ENCODE assay signal across 15 mouse cellular contexts in the genomic region with DNA sequence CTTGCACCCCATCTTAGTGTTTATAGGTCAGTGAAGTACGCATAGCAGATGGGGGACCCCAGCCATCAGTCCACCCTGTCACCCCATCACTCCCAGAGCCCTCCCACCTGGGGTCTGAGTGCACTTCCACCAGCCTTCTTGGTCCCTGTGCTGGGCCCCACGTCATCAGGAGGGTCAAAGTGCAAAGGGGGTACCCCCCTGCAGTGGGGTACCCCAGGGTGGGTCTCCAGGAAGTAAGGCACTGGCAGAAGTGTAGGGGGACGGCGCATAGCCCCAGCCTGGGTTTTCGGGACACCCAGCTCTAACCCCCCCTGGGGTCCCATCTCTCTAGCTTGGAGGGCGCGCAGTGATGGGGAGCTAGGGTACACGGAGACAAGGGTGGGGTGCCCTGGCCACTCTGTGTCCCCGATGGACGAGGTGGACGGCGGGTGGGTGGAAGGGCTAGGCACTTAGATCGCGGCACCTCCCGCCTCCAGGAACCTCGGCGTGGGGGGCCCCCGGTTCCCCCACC. TPM values are rescaled to one million over a fixed set of nuclear protein-coding genes. Genes with fewer than 3 reads are reported as not detected.
DNase-seq lines count a peak whose midpoint lies in the region; ATAC-seq and TF ChIP-seq lines count a peak whose summit lies in the region.
"Had no signal": no experiment of that assay in that cellular context is flagged by ENCODE, and none has a peak within 500 bp of the region (broad histone marks: within the 10 kb centered on the region; RNA-seq: fewer than 3 reads in every experiment).

No protein-coding gene starts in this region.

- peaks cover 37% of the 10 kb centered on the region for H3K36me3 ChIP-seq in forebrain, embryonic 13.5 days (ENCODE audit: poor library complexity, severe bottlenecking)
- peaks cover 15% of the 10 kb centered on the region for H3K36me3 ChIP-seq in forebrain, embryonic 12.5 days (replicated peaks)
- H3K36me3 ChIP-seq in hindbrain, embryonic 12.5 days = peaks cover 23% of the 10 kb centered on the region
- peaks cover 26% of the 10 kb centered on the region for H3K36me3 ChIP-seq in midbrain, embryonic 14.5 days (ENCODE audit: control insufficient read depth, insufficient read depth, low read length)
- peaks cover 33% of the 10 kb centered on the region for H3K36me3 ChIP-seq in lung, postnatal 0 days (ENCODE audit: insufficient read depth, low read length)

- H3K9me3 ChIP-seq in forebrain, embryonic 13.5 days (replicated peaks) = no peaks in the 10 kb centered on the region
- no peaks in the 10 kb centered on the region for H3K9me3 ChIP-seq in forebrain, embryonic 12.5 days
- no peaks in the 10 kb centered on the region for H3K9me3 ChIP-seq in hindbrain, embryonic 12.5 days (replicated peaks)
- H3K9me3 ChIP-seq in midbrain, embryonic 14.5 days (ENCODE audit: control insufficient read depth, low read length) = no peaks in the 10 kb centered on the region
- no peaks in the 10 kb centered on the region for H3K9me3 ChIP-seq in lung, postnatal 0 days (ENCODE audit: low read length)
- H3K9me3 ChIP-seq: heart, embryonic 13.5 days had no signal

- peaks cover 44% of the 10 kb centered on the region for H3K4me1 ChIP-seq in forebrain, embryonic 13.5 days
- peaks cover 56% of the 10 kb centered on the region for H3K4me1 ChIP-seq in forebrain, embryonic 12.5 days
- H3K4me1 ChIP-seq in bone marrow macrophage, adult 2 months (ENCODE audit: control insufficient read depth, insufficient read depth, low read length) = peaks cover 26% of the 10 kb centered on the region
- peaks cover 69% of the 10 kb centered on the region for H3K4me1 ChIP-seq in hindbrain, embryonic 12.5 days
- peaks cover 27% of the 10 kb centered on the region for H3K4me1 ChIP-seq in midbrain, embryonic 14.5 days (ENCODE audit: control insufficient read depth, insufficient read depth, low read length)
- H3K4me1 ChIP-seq in lung, postnatal 0 days (ENCODE audit: insufficient read depth, low read depth, low read length) = peaks cover 15% of the 10 kb centered on the region

- no peak for TF ChIP-seq EP300 in lung, postnatal 0 days (IDR thresholded peaks at IDR 0.05)

- H3K9ac ChIP-seq in forebrain, embryonic 13.5 days = peak overlapping the region; percentile 19; the same call in 1 of the 2 replicates
- H3K9ac ChIP-seq in forebrain, embryonic 12.5 days = no peak overlapping the region
- H3K9ac ChIP-seq in hindbrain, embryonic 12.5 days = peak overlapping the region; percentile 18; the same call in 1 of the 2 replicates
- H3K9ac ChIP-seq in midbrain, embryonic 14.5 days (replicated peaks; ENCODE audit: low read length) = no peak overlapping the region; the same call in 1 of the 2 replicates
- no peak overlapping the region for H3K9ac ChIP-seq in lung, postnatal 0 days (replicated peaks; ENCODE audit: low read depth)

- ATAC-seq in forebrain, embryonic 13.5 days = no peak
- ATAC-seq in forebrain, embryonic 12.5 days (ENCODE audit: low FRiP score) = no peak
- ATAC-seq in hindbrain, embryonic 12.5 days (ENCODE audit: low FRiP score) = no peak
- ATAC-seq in midbrain, embryonic 14.5 days (ENCODE audit: low FRiP score, low TSS enrichment) = no peak
- no peak for ATAC-seq in lung, postnatal 0 days
- ATAC-seq: inflammation-experienced regulatory T-cells, adult 6 months had no signal

- 84% methylated on average over 18 of the region's 18 CpGs for WGBS in forebrain, embryonic 13.5 days
- 80% methylated on average over 18 of the region's 18 CpGs for WGBS in forebrain, embryonic 12.5 days
- WGBS in hindbrain, embryonic 12.5 days = 69% methylated on average over 18 of the region's 18 CpGs
- WGBS in midbrain, embryonic 14.5 days = 83% methylated on average over 18 of the region's 18 CpGs
- 85% methylated on average over 16 of the region's 18 CpGs for WGBS in lung, postnatal 0 days

- H3K4me2 ChIP-seq in forebrain, embryonic 13.5 days = peak overlapping the region; percentile 35
- H3K4me2 ChIP-seq in forebrain, embryonic 12.5 days = no peak overlapping the region
- peak overlapping the region; percentile 26 for H3K4me2 ChIP-seq in hindbrain, embryonic 12.5 days (replicated peaks)
- H3K4me2 ChIP-seq in midbrain, embryonic 14.5 days (ENCODE audit: low read length) = peak overlapping the region; percentile 27
- H3K4me2 ChIP-seq in lung, postnatal 0 days (replicated peaks; ENCODE audit: low read depth, low read length) = no peak overlapping the region
- H3K4me2 ChIP-seq: heart, embryonic 13.5 days had no signal

- H3K27me3 ChIP-seq in forebrain, embryonic 13.5 days = peaks cover 9% of the 10 kb centered on the region
- peaks cover 32% of the 10 kb centered on the region for H3K27me3 ChIP-seq in forebrain, embryonic 12.5 days
- H3K27me3 ChIP-seq in hindbrain, embryonic 12.5 days = peaks cover 13% of the 10 kb centered on the region
- H3K27me3 ChIP-seq in midbrain, embryonic 14.5 days (ENCODE audit: control insufficient read depth, insufficient read depth, low read length) = no peaks in the 10 kb centered on the region
- no peaks in the 10 kb centered on the region for H3K27me3 ChIP-seq in lung, postnatal 0 days (replicated peaks; ENCODE audit: insufficient read depth, low read length)

- H3K4me3 ChIP-seq in forebrain, embryonic 13.5 days = no peak overlapping the region
- no peak overlapping the region for H3K4me3 ChIP-seq in forebrain, embryonic 12.5 days (replicated peaks)
- H3K4me3 ChIP-seq in bone marrow macrophage, adult 2 months (ENCODE audit: insufficient read depth, low read length) = peak overlapping the region; percentile 32
- no peak overlapping the region for H3K4me3 ChIP-seq in hindbrain, embryonic 12.5 days
- H3K4me3 ChIP-seq in midbrain, embryonic 14.5 days (replicated peaks; ENCODE audit: low read depth, low read length) = no peak overlapping the region
- no peak overlapping the region for H3K4me3 ChIP-seq in lung, postnatal 0 days (ENCODE audit: low read depth, low read length)
- H3K4me3 ChIP-seq: erythroblast, embryonic 14.5 days; gastrocnemius, adult 2 months; heart, embryonic 13.5 days had no signal

- DNase-seq in midbrain, embryonic 14.5 days = no peak
- no peak for DNase-seq in testis, postnatal 14 days (ENCODE audit: low spot score)
- no peak for DNase-seq in thymus, postnatal 0 days (ENCODE audit: low spot score)
- DNase-seq in lung, postnatal 0 days (ENCODE audit: low spot score) = no peak
- DNase-seq: gastrocnemius, adult 2 months; kidney, postnatal 25 days; liver; thymus, adult 2 months had no signal

- H3K27ac ChIP-seq in forebrain, embryonic 13.5 days = no peak overlapping the region; the same call in 1 of the 2 replicates
- H3K27ac ChIP-seq in forebrain, embryonic 12.5 days = no peak overlapping the region
- H3K27ac ChIP-seq in bone marrow macrophage, adult 2 months (ENCODE audit: insufficient read depth, low read depth, low read length) = no peak overlapping the region
- no peak overlapping the region for H3K27ac ChIP-seq in hindbrain, embryonic 12.5 days
- H3K27ac ChIP-seq in midbrain, embryonic 14.5 days (replicated peaks; ENCODE audit: low read depth, low read length) = no peak overlapping the region
- no peak overlapping the region for H3K27ac ChIP-seq in lung, postnatal 0 days (ENCODE audit: low read length)

- TF ChIP-seq CTCF in bone marrow macrophage, adult 2 months (IDR thresholded peaks at IDR 0.05; ENCODE audit: low read depth, low read length) = no peak
- no peak for TF ChIP-seq CTCF in lung, postnatal 0 days (IDR thresholded peaks at IDR 0.05)

- TF ChIP-seq POLR2A in bone marrow macrophage, adult 2 months (IDR thresholded peaks at IDR 0.05; ENCODE audit: borderline replicate concordance, low read depth, low read length) = no peak

RNA-seq across cellular contexts. Expression of a gene that starts 7.0 kb away (rescaled TPM):
- 1.8 TPM in 2 replicates for polyA plus RNA-seq in forebrain, embryonic 13.5 days (2015; fragmentation: Nextera tagmentation; extraction: Ambion mirVana)
- 1.8 and 2.6 TPM in 2 replicates for polyA plus RNA-seq in forebrain, embryonic 12.5 days (2016; fragmentation: Nextera tagmentation; extraction: Ambion mirVana)
- polyA plus RNA-seq in bone marrow macrophage, adult 2 months (2012; ENCODE audit: insufficient read depth, insufficient read length, missing spikeins) = 41.9 and 45.5 TPM in 2 replicates
- 1.9 and 2.7 TPM in 2 replicates for polyA plus RNA-seq in hindbrain, embryonic 12.5 days (2016; fragmentation: Nextera tagmentation; extraction: Ambion mirVana)
- polyA plus RNA-seq in midbrain, embryonic 14.5 days (2014; fragmentation: Nextera tagmentation; extraction: Ambion mirVana) = 1.0 and 1.2 TPM in 2 replicates
- 12.5 and 14.0 TPM in 2 replicates for polyA plus RNA-seq in thymus, postnatal 0 days (2015; fragmentation: Nextera tagmentation; extraction: Ambion mirVana)
- 3.1 and 3.6 TPM in 2 replicates for polyA plus RNA-seq in lung, postnatal 0 days (2015; fragmentation: Nextera tagmentation; extraction: Ambion mirVana)
- polyA plus RNA-seq: erythroblast, embryonic 14.5 days had no signal

RNA-seq across cellular contexts. Expression of a gene that starts 11.0 kb away (rescaled TPM):
- polyA plus RNA-seq in forebrain, embryonic 13.5 days (2015; fragmentation: Nextera tagmentation; extraction: Ambion mirVana) = 2.1 and 2.3 TPM in 2 replicates
- 1.4 and 2.1 TPM in 2 replicates for polyA plus RNA-seq in forebrain, embryonic 12.5 days (2016; fragmentation: Nextera tagmentation; extraction: Ambion mirVana)
- polyA plus RNA-seq in bone marrow macrophage, adult 2 months (2012; ENCODE audit: insufficient read depth, insufficient read length, missing spikeins) = not detected in 2 replicates
- polyA plus RNA-seq in hindbrain, embryonic 12.5 days (2016; fragmentation: Nextera tagmentation; extraction: Ambion mirVana) = 1.1 and 2.4 TPM in 2 replicates
- 1.3 and 2.9 TPM in 2 replicates for polyA plus RNA-seq in midbrain, embryonic 14.5 days (2014; fragmentation: Nextera tagmentation; extraction: Ambion mirVana)
- polyA plus RNA-seq in thymus, postnatal 0 days (2015; fragmentation: Nextera tagmentation; extraction: Ambion mirVana) = 0.72 and 1.5 TPM in 2 replicates
- 0.20 and 0.63 TPM in 2 replicates for polyA plus RNA-seq in lung, postnatal 0 days (2015; fragmentation: Nextera tagmentation; extraction: Ambion mirVana)

RNA-seq across cellular contexts. Expression of a gene that starts 15.6 kb away (rescaled TPM):
- 4.2 and 5.8 TPM in 2 replicates for polyA plus RNA-seq in forebrain, embryonic 13.5 days (2015; fragmentation: Nextera tagmentation; extraction: Ambion mirVana)
- 4.2 and 4.6 TPM in 2 replicates for polyA plus RNA-seq in forebrain, embryonic 12.5 days (2016; fragmentation: Nextera tagmentation; extraction: Ambion mirVana)
- 0.75 and 2.2 TPM in 2 replicates for polyA plus RNA-seq in bone marrow macrophage, adult 2 months (2012; ENCODE audit: insufficient read depth, insufficient read length, missing spikeins)
- polyA plus RNA-seq in hindbrain, embryonic 12.5 days (2016; fragmentation: Nextera tagmentation; extraction: Ambion mirVana) = 5.7 and 5.9 TPM in 2 replicates
- 4.5 and 8.2 TPM in 2 replicates for polyA plus RNA-seq in midbrain, embryonic 14.5 days (2014; fragmentation: Nextera tagmentation; extraction: Ambion mirVana)
- 2.3 TPM in 2 replicates for polyA plus RNA-seq in thymus, postnatal 0 days (2015; fragmentation: Nextera tagmentation; extraction: Ambion mirVana)
- 2.4 and 3.0 TPM in 2 replicates for polyA plus RNA-seq in lung, postnatal 0 days (2015; fragmentation: Nextera tagmentation; extraction: Ambion mirVana)

RNA-seq across cellular contexts. Expression of a gene that starts 15.6 kb away (rescaled TPM):
- 76.7 and 87.3 TPM in 2 replicates for polyA plus RNA-seq in forebrain, embryonic 13.5 days (2015; fragmentation: Nextera tagmentation; extraction: Ambion mirVana)
- 68.1 and 68.5 TPM in 2 replicates for polyA plus RNA-seq in forebrain, embryonic 12.5 days (2016; fragmentation: Nextera tagmentation; extraction: Ambion mirVana)
- polyA plus RNA-seq in bone marrow macrophage, adult 2 months (2012; ENCODE audit: insufficient read depth, insufficient read length, missing spikeins) = 23.1 and 29.5 TPM in 2 replicates
- polyA plus RNA-seq in hindbrain, embryonic 12.5 days (2016; fragmentation: Nextera tagmentation; extraction: Ambion mirVana) = 62.7 and 67.5 TPM in 2 replicates
- 59.5 and 79.6 TPM in 2 replicates for polyA plus RNA-seq in midbrain, embryonic 14.5 days (2014; fragmentation: Nextera tagmentation; extraction: Ambion mirVana)
- 71.3 and 78.7 TPM in 2 replicates for polyA plus RNA-seq in thymus, postnatal 0 days (2015; fragmentation: Nextera tagmentation; extraction: Ambion mirVana)
- polyA plus RNA-seq in lung, postnatal 0 days (2015; fragmentation: Nextera tagmentation; extraction: Ambion mirVana) = 49.4 and 55.2 TPM in 2 replicates

RNA-seq across cellular contexts. Expression of a gene that starts 21.5 kb away (rescaled TPM):
- polyA plus RNA-seq in forebrain, embryonic 13.5 days (2015; fragmentation: Nextera tagmentation; extraction: Ambion mirVana) = 117 and 128 TPM in 2 replicates
- polyA plus RNA-seq in forebrain, embryonic 12.5 days (2016; fragmentation: Nextera tagmentation; extraction: Ambion mirVana) = 145 and 148 TPM in 2 replicates
- polyA plus RNA-seq in bone marrow macrophage, adult 2 months (2012; ENCODE audit: insufficient read depth, insufficient read length, missing spikeins) = 32.6 and 35.0 TPM in 2 replicates
- polyA plus RNA-seq in hindbrain, embryonic 12.5 days (2016; fragmentation: Nextera tagmentation; extraction: Ambion mirVana) = 132 and 134 TPM in 2 replicates
- polyA plus RNA-seq in midbrain, embryonic 14.5 days (2014; fragmentation: Nextera tagmentation; extraction: Ambion mirVana) = 122 and 146 TPM in 2 replicates
- polyA plus RNA-seq in thymus, postnatal 0 days (2015; fragmentation: Nextera tagmentation; extraction: Ambion mirVana) = 87.1 and 96.9 TPM in 2 replicates
- polyA plus RNA-seq in lung, postnatal 0 days (2015; fragmentation: Nextera tagmentation; extraction: Ambion mirVana) = 39.5 and 39.7 TPM in 2 replicates

Comparison
In these comparisons a context has a peak if more than half of its experiments do, and no peak if none do; other contexts are left out.
1. H3K4me2 ChIP-seq: peak in forebrain, embryonic 13.5 days (single experiment), hindbrain, embryonic 12.5 days (single experiment) and midbrain, embryonic 14.5 days (single experiment); none in forebrain, embryonic 12.5 days (single experiment) and lung, postnatal 0 days (single experiment).
2. H3K9ac ChIP-seq: peak in forebrain, embryonic 13.5 days (single experiment) and hindbrain, embryonic 12.5 days (single experiment); none in forebrain, embryonic 12.5 days (single experiment), midbrain, embryonic 14.5 days (single experiment) and lung, postnatal 0 days (single experiment).